Mouse (Mus musculus) hindbrain, embryonic 10.5 days (tissue): Measurements from ENCODE around the gene Slamf7. TPM values are rescaled to one million over a fixed set of nuclear protein-coding genes. Genes with fewer than 3 reads are reported as not detected.
"Not testable (repeated sequence)": the region's sequence is repeated elsewhere in the genome, so short reads cannot be mapped to it uniquely, and the experiment has no call there.

Source experiments
- DNase-seq: peaks from one replicate; pipeline ENCODE4 v3.0.0-alpha.2; 2017; ENCODE audit warnings: low spot score
- H3K27ac ChIP-seq: fragments of 300-500 bp; sonication (generic); 2 replicates; pipeline ENCODE4 v1.5.1; 2016; ENCODE audit warnings: mild to moderate bottlenecking, moderate library complexity
- H3K27me3 ChIP-seq: fragments of 300-500 bp; sonication (generic); 2 replicates; pipeline ENCODE4 v1.6.1; 2016; ENCODE audit warnings: mild to moderate bottlenecking; ENCODE audit not compliant: poor library complexity, insufficient read depth, severe bottlenecking
- H3K36me3 ChIP-seq: fragments of 300-500 bp; sonication (generic); 2 replicates; pipeline ENCODE4 v1.6.1; 2016; ENCODE audit warnings: mild to moderate bottlenecking, moderate library complexity
- H3K4me1 ChIP-seq: fragments of 300-500 bp; sonication (generic); replicated peaks from 2 replicates; pipeline ENCODE4 v1.6.1; 2016; ENCODE audit warnings: mild to moderate bottlenecking
- H3K4me3 ChIP-seq: fragments of 300-500 bp; sonication (generic); 2 replicates; pipeline ENCODE4 v1.5.1; 2016; ENCODE audit warnings: mild to moderate bottlenecking, moderate library complexity
- H3K9me3 ChIP-seq: fragments of 300-500 bp; sonication (generic); 2 replicates; pipeline ENCODE4 v1.6.1; 2016; ENCODE audit warnings: mild to moderate bottlenecking, moderate library complexity
- WGBS: fragments of 180-500 bp; shearing (Covaris S2); methylation state at CpG from one replicate; pipeline ENCODE4 v1.1.7; 2016; 5-methylcytosine and 5-hydroxymethylcytosine counted together
- polyA plus RNA-seq: library from polyadenylated mRNA; unstranded; fragments of >200 nt; fragmentation: Nextera tagmentation; extraction: Ambion mirVana; gene quantifications from 2 replicates; pipeline ENCODE4 v1.2.1, GENCODE M21; 2016

Gene Slamf7
- not detected in 2 replicates for polyA plus RNA-seq

DNA sequence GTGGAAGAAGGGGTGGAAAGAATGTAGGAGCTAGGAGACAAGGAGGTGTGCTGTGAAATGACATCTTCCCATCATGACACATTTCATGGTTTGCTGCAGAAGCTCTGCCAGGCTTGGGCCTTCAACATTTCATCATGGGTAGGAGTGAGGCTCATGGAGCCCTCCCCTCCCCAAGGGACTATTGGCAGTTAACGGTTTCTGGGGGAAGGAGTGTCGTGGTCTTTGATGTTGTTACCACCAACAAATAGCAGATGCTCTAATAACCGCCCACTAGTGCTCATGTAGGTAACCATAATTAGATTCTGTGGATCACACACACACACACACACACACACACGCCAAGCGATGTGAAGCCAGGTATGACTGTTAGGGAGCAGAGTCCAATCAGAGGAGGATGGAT, at the start of gene Slamf7:
TSS of gene Slamf7 (minus strand) at position 302 of the 400 bp plus-strand sequence.
- Histone ChIP-seq H3K27me3 (no peaks in the 10 kb centered on the region), H3K27ac (no peak within 1 kb of the TSS), H3K9me3 (no peaks in the 10 kb centered on the region), H3K36me3 (no peaks in the 10 kb centered on the region), H3K4me3 (no peak within 1 kb of the TSS), H3K4me1 (no peaks in the 10 kb centered on the region)
- WGBS: 91% methylated on average over 5 of the region's 5 CpGs
- DNase-seq: no peak

GRCm38 (mm10) chr1:171698983-171699382, 46.1 kb upstream of the Slamf7 start:
- DNase-seq: peak; percentile 44
- Histone ChIP-seq H3K36me3 (no peaks in the 10 kb centered on the region), H3K27me3 (no peaks in the 10 kb centered on the region), H3K4me1 (no peaks in the 10 kb centered on the region), H3K4me3 (no peak overlapping the region), H3K9me3 (no peaks in the 10 kb centered on the region), H3K27ac (no peak overlapping the region)
- 20% methylated on average over 6 of the region's 6 CpGs for WGBS

DNA sequence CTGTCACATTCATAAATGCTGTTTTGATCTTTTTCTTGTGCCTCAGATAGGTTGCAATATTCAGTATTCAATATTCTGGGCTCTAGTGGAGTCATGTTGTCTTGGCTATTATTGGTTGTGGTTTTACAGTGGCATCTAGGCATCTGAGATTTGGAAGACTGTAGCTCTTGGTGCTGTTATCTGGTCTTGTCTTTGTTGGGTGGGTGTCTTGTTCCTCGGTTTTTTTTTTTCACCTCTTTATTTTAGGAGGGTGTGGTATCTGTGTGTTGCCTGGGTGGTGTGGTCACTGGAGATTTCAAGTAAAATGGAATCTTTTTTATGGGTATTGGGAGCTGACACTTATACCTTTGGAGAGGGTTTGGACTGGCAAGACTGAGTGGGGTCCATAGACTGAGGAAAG, 41.1 kb upstream of the Slamf7 start:
- H3K36me3 ChIP-seq: no peaks in the 10 kb centered on the region
- peaks cover 4% of the 10 kb centered on the region; the same call in 1 of the 2 replicates for H3K9me3 ChIP-seq
- WGBS: 77% methylated on average over 1 of the region's 1 CpGs
- no peaks in the 10 kb centered on the region for H3K4me1 ChIP-seq
- no peak overlapping the region for H3K27ac ChIP-seq
- no peak for DNase-seq
- H3K4me3 ChIP-seq: no peak overlapping the region
- H3K27me3 ChIP-seq: no peaks in the 10 kb centered on the region

GRCm38 (mm10) chr1:171687320-171687719, 34.5 kb upstream of the Slamf7 start:
- no peak for DNase-seq
- H3K9me3 ChIP-seq: no peaks in the 10 kb centered on the region
- no peaks in the 10 kb centered on the region for H3K27me3 ChIP-seq
- 92% methylated on average over 4 of the region's 4 CpGs for WGBS
- H3K27ac ChIP-seq: no peak overlapping the region
- H3K4me3 ChIP-seq: no peak overlapping the region
- H3K36me3 ChIP-seq: no peaks in the 10 kb centered on the region
- no peaks in the 10 kb centered on the region for H3K4me1 ChIP-seq

GRCm38 (mm10) chr1:171684923-171685322, 32.1 kb upstream of the Slamf7 start:
- no peaks in the 10 kb centered on the region for H3K9me3 ChIP-seq

GRCm38 (mm10) chr1:171681531-171682299, 28.9 kb upstream of the Slamf7 start, which contains the start of gene Cd48:
Gene Cd48, plus strand, starts transcription at chr1:171682009.
- H3K4me3 ChIP-seq: no peak within 1 kb of the TSS
- no peak for DNase-seq

More at GRCm38 (mm10) chr1:171684923-171685322, 32.1 kb upstream of the Slamf7 start:
- 94% methylated on average over 9 of the region's 9 CpGs for WGBS
- Histone ChIP-seq H3K27me3 (no peaks in the 10 kb centered on the region), H3K4me1 (no peaks in the 10 kb centered on the region), H3K4me3 (no peak overlapping the region), H3K27ac (no peak overlapping the region), H3K36me3 (no peaks in the 10 kb centered on the region)
- no peak for DNase-seq

DNA sequence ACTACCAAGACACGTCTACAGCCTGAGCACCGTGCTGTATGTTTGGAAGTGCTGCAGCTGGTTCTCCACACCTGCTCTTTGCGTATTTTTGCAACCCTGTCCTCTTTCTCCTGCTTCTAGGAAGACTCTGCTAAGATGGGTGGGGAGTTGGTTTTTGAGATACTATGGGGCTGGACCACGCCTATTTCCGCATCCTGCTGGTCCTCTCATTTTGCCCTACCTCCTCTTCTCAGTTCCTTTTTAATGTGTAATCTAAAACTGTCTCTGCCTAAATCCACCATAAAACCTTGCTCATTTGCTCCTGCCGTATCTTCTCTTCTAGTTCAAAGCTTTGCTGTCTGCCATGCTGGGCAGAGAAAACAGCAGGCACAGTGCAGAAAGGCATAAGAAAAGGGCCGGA, 28.2 kb upstream of the Slamf7 start:
- no peak for DNase-seq
- Histone ChIP-seq H3K4me3 (no peak overlapping the region), H3K9me3 (no peaks in the 10 kb centered on the region), H3K27me3 (no peaks in the 10 kb centered on the region), H3K4me1 (no peaks in the 10 kb centered on the region), H3K36me3 (no peaks in the 10 kb centered on the region), H3K27ac (no peak overlapping the region)
- 91% methylated on average over 7 of the region's 7 CpGs for WGBS

More at GRCm38 (mm10) chr1:171681531-171682299, 28.9 kb upstream of the Slamf7 start, which contains the start of gene Cd48:
- Histone ChIP-seq H3K9me3 (no peaks in the 10 kb centered on the region), H3K27ac (no peak within 1 kb of the TSS), H3K4me1 (no peaks in the 10 kb centered on the region), H3K27me3 (no peaks in the 10 kb centered on the region), H3K36me3 (no peaks in the 10 kb centered on the region)
- WGBS: 88% methylated on average over 14 of the region's 14 CpGs

GRCm38 (mm10) chr1:171677721-171678120, 24.9 kb upstream of the Slamf7 start:
- 83% methylated on average over 1 of the region's 1 CpGs for WGBS
- DNase-seq: no peak
- Histone ChIP-seq H3K27me3 (no peaks in the 10 kb centered on the region), H3K27ac (no peak overlapping the region), H3K9me3 (no peaks in the 10 kb centered on the region), H3K4me3 (no peak overlapping the region), H3K4me1 (no peaks in the 10 kb centered on the region), H3K36me3 (no peaks in the 10 kb centered on the region)

DNA sequence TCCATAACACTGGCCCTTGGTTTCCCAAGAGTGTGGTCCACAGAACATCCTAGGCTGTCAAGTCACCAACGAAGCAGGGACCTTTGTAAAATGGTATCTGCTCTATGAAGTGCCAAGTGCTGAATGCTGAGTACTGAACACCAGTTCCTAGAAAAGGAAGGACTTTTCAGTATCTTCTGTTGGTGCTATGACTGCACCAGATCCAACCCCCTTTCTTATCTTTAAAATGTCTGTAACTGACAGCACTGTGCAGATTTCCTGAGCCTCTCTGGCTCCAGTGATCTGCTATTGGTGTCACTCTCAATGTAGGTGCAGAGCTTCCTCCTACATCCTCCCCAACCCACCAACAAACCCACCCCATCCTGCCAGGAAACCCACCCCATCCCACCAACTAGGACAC, 21.6 kb upstream of the Slamf7 start:
- H3K27ac ChIP-seq: no peak overlapping the region
- no peak overlapping the region for H3K4me3 ChIP-seq
- no peaks in the 10 kb centered on the region for H3K4me1 ChIP-seq
- no peaks in the 10 kb centered on the region for H3K27me3 ChIP-seq
- no peaks in the 10 kb centered on the region for H3K36me3 ChIP-seq
- no peak for DNase-seq
- no peaks in the 10 kb centered on the region for H3K9me3 ChIP-seq
- 70% methylated on average over 1 of the region's 1 CpGs for WGBS

DNA sequence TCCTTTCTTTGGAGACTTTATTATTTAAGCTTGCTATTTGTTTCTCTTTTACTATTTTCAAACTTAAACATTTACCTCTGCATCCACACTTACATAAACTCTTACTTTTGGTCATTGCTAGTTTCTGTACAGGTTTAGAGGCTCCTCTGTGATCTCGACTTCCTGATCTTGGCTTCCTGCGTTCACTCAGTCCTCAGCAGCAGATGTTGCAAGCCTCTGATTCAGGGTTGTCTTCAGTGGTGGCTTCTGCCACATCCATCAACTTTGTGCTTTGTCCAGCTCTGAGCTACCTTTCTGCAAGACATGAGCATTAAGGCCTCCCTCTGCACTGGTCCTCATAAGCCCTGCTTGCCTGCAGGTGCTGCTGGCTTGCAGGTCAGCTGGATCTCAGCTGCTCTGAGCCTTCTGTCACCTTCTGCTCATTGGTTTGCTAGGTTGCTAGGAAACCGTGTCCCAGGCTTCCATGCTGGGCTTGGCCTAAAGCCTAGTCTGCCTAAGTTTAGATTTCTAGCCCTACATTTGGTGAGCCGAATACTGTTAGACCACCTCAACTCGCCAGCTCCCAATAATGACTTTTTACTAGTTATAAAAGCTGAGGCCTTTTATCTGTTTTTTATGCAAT, 20.1 kb upstream of the Slamf7 start:
- no peak for DNase-seq

DNA sequence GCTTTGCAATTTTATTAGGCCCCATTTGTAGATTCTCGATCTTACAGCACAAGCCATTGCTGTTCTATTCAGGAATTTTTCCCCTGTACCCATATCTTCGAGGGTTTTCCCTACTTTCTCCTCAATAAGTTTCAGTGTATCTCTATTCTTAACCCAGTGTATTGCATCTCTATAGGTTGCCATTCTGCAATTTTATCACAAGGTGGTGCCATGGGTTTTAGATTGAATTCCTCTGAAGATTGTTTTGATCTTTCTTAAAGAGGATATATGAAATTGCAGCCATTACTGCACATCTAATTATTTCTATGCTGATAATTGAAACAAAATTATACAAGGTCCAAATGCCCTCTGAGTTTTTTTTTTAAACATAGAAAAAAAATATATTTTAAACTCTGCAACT, 19.6 kb upstream of the Slamf7 start:
- H3K4me3 ChIP-seq, H3K27ac ChIP-seq, DNase-seq, H3K9me3 ChIP-seq, H3K4me1 ChIP-seq, H3K27me3 ChIP-seq, H3K36me3 ChIP-seq: not testable (repeated sequence)
- 83% methylated on average over 2 of the region's 2 CpGs for WGBS

More for the DNA sequence above, 20.1 kb upstream of the Slamf7 start:
- H3K4me3 ChIP-seq: no peak overlapping the region
- H3K27me3 ChIP-seq: no peaks in the 10 kb centered on the region
- H3K36me3 ChIP-seq: no peaks in the 10 kb centered on the region
- 74% methylated on average over 5 of the region's 5 CpGs for WGBS
- H3K27ac ChIP-seq: no peak overlapping the region
- H3K9me3 ChIP-seq: no peaks in the 10 kb centered on the region
- no peaks in the 10 kb centered on the region for H3K4me1 ChIP-seq

DNA sequence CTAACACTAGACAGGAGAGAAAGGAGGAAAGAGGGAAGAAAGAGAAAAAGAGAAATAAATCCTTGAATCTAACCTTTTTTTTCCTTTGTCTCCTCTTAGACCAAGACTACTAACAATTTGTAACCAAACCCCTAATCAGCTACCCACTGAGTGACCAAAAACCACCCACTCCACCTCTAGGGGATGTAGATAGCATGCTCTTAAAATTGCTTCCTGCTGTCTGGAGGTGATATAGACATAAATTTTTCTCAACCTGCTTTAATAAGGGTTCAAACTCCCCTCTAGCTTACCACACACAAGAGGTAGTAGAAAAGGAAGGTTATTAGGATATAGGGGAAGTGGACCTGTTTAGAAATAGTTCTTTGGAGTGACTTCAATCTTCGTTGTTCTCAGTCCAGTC, 14.3 kb upstream of the Slamf7 start:
- WGBS: 87% methylated on average over 1 of the region's 1 CpGs
- H3K9me3 ChIP-seq: no peaks in the 10 kb centered on the region
- H3K27ac ChIP-seq: no peak overlapping the region
- no peaks in the 10 kb centered on the region for H3K27me3 ChIP-seq
- H3K4me3 ChIP-seq: no peak overlapping the region
- no peaks in the 10 kb centered on the region for H3K36me3 ChIP-seq
- H3K4me1 ChIP-seq: no peaks in the 10 kb centered on the region
- DNase-seq: no peak

GRCm38 (mm10) chr1:171666350-171666749, 13.5 kb upstream of the Slamf7 start:
- Histone ChIP-seq H3K9me3 (no peaks in the 10 kb centered on the region), H3K36me3 (no peaks in the 10 kb centered on the region), H3K27me3 (no peaks in the 10 kb centered on the region), H3K4me1 (no peaks in the 10 kb centered on the region), H3K27ac (no peak overlapping the region), H3K4me3 (no peak overlapping the region)
- no peak for DNase-seq
- WGBS: 87% methylated on average over 6 of the region's 6 CpGs
